Mouse (Mus musculus): Measurements from ENCODE around the gene Srsf2. TPM values are rescaled to one million over a fixed set of nuclear protein-coding genes. Genes with fewer than 3 reads are reported as not detected.

Srsf2 gene
- polyA plus RNA-seq, 1 experiment from 2014 or later: 556 TPM

DNA sequence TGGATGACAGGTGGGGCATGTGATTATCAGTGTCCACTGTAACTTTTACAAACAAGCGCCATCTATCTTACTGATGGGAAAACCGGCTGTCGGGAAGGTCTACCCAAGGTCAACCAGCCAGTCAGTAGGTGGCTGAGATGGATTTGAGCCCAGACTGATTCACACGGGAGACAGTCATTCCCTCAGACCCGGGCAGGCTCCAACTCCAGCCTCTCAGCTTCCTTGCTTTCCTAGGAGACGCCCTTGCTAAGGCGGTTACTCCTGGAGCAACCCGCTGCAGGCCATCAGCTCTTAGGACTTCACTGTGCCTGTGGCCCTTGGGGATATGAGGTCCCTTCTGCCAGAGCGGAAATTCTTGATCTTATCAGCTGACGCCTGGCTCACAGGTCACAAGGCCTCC lies 11.6 kb upstream of the Srsf2 start:
- 84% methylated on average over 10 of the region's 10 CpGs for WGBS
- Histone ChIP-seq H3K27ac (no peak overlapping the region), H3K9ac (no peak overlapping the region), H3K27me3 (ENCODE audit: control insufficient read depth, insufficient read depth, low read length) (no peaks in the 10 kb centered on the region), H3K36me3 (replicated peaks; ENCODE audit: control insufficient read depth, insufficient read depth) (peaks cover 98% of the 10 kb centered on the region), H3K4me1 (replicated peaks; ENCODE audit: control insufficient read depth, insufficient read depth, low read length) (no peaks in the 10 kb centered on the region), H3K9me3 (ENCODE audit: control insufficient read depth, low read length) (no peaks in the 10 kb centered on the region), H3K4me2 (replicated peaks) (no peak overlapping the region), H3K4me3 (replicated peaks; ENCODE audit: low read length) (no peak overlapping the region)
- DNase-seq (ENCODE audit: low spot score) (no peak), ATAC-seq (ENCODE audit: low FRiP score) (no peak)

DNA sequence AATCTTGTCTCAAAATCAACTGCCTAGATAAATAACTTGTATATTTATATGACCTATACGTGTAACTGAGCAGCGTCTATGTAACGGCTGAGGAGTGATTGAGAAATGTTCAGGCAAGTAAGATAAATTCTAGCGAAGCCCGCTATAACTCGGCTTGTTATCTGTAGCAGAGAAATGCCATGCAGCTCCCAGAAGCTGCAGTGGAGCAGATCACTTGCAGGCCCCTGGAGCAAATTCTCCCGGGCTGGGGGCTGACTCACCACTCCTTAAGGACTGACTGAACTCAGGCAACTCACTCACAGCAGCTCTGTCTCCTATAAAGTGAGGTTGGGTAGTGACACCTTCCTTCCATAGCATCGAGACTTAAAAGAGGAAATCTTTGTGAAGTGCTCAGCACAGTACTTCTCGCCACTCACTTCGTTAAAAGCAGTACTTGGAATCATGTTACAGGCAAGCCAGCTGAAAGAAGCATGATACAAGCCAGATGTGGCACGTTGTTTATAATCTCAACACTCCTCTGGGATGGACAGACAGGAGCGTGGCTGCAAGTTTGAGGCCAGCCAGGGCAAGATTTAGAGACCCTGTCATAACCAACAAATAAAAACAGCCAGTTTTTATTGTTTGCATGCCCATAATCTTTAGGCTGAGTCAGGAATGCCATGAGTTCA lies 4.4 kb upstream of the Srsf2 start:
- no peak overlapping the region for H3K4me2 ChIP-seq (replicated peaks)
- H3K9me3 ChIP-seq (ENCODE audit: control insufficient read depth, low read length): no peaks in the 10 kb centered on the region
- no peak overlapping the region for H3K9ac ChIP-seq
- H3K4me3 ChIP-seq (replicated peaks; ENCODE audit: low read length): no peak overlapping the region
- H3K27ac ChIP-seq: no peak overlapping the region
- H3K27me3 ChIP-seq (ENCODE audit: control insufficient read depth, insufficient read depth, low read length): no peaks in the 10 kb centered on the region
- ATAC-seq (ENCODE audit: low FRiP score) (no peak), DNase-seq (ENCODE audit: low spot score) (no peak)
- WGBS: 89% methylated on average over 12 of the region's 12 CpGs
- peaks cover 49% of the 10 kb centered on the region for H3K36me3 ChIP-seq (replicated peaks; ENCODE audit: control insufficient read depth, insufficient read depth)
- peaks cover 14% of the 10 kb centered on the region for H3K4me1 ChIP-seq (replicated peaks; ENCODE audit: control insufficient read depth, insufficient read depth, low read length)

DNA sequence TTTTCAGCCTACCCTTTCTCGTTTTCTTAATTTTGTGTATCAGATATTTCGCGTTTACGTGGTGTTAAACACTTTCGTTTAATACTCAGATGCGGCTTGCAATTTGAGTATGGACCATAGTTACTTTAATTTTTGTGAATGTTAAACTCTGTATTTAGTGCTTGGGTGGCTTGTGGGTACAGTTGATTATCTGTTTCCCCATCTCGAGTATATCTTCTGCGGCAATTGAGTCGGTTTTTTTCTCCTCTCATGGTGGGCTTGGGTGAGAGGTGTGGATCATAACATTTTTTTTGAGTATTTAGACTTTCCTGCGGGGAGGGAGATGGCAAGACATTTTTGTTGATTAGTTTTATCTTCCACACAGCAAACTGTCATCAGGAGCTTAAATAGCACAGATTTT lies 1.4 kb upstream of the Srsf2 start:
- no peak for ATAC-seq (ENCODE audit: low FRiP score)
- peak overlapping the region; percentile 99 for H3K4me3 ChIP-seq (replicated peaks; ENCODE audit: low read length)
- 47% methylated on average over 10 of the region's 10 CpGs for WGBS

DNA sequence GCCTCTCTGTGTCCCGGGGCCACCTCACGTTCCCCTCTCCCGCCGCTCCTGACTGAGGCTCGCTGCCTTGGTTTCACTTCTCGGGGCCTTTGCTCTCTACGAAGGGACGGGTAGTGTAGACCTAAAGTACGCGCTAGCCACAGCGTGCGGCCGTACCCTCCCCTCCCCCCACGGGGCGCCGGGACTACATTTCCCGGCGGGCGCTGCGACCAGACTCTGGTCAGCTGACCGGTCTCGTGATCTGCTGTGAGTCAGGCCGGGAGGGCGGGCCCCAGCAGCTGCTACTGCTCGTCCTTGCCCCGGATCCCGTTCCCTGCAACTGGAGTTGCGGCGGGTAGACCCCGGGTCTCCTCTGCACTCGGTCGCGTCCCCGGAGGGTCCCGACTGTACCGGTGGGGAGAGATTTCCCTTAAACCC lies 626 bp upstream of the Srsf2 start:
- Histone ChIP-seq H3K4me3 (replicated peaks; ENCODE audit: low read length) (peak overlapping the region; percentile 99), H3K9ac (peak overlapping the region; percentile 97), H3K27me3 (ENCODE audit: control insufficient read depth, insufficient read depth, low read length) (no peaks in the 10 kb centered on the region), H3K36me3 (replicated peaks; ENCODE audit: control insufficient read depth, insufficient read depth) (peaks cover 44% of the 10 kb centered on the region), H3K27ac (peak overlapping the region; percentile 96), H3K4me1 (replicated peaks; ENCODE audit: control insufficient read depth, insufficient read depth, low read length) (peaks cover 30% of the 10 kb centered on the region), H3K9me3 (ENCODE audit: control insufficient read depth, low read length) (no peaks in the 10 kb centered on the region), H3K4me2 (replicated peaks) (peak overlapping the region; percentile 70)
- under 1% methylated on average over 36 of the region's 36 CpGs for WGBS
- DNase-seq (ENCODE audit: low spot score): peak; percentile 97
- ATAC-seq (ENCODE audit: low FRiP score): peak; percentile 92

More for the DNA sequence above, 1.4 kb upstream of the Srsf2 start:
- H3K27me3 ChIP-seq (ENCODE audit: control insufficient read depth, insufficient read depth, low read length): no peaks in the 10 kb centered on the region
- peak overlapping the region; percentile 96; the same call in 1 of the 2 replicates for H3K27ac ChIP-seq
- peaks cover 30% of the 10 kb centered on the region for H3K4me1 ChIP-seq (replicated peaks; ENCODE audit: control insufficient read depth, insufficient read depth, low read length)
- H3K9ac ChIP-seq: peak overlapping the region; percentile 97
- H3K36me3 ChIP-seq (replicated peaks; ENCODE audit: control insufficient read depth, insufficient read depth): peaks cover 44% of the 10 kb centered on the region
- peak overlapping the region; percentile 70 for H3K4me2 ChIP-seq (replicated peaks)
- no peaks in the 10 kb centered on the region for H3K9me3 ChIP-seq (ENCODE audit: control insufficient read depth, low read length)
- DNase-seq (ENCODE audit: low spot score): no peak

DNA sequence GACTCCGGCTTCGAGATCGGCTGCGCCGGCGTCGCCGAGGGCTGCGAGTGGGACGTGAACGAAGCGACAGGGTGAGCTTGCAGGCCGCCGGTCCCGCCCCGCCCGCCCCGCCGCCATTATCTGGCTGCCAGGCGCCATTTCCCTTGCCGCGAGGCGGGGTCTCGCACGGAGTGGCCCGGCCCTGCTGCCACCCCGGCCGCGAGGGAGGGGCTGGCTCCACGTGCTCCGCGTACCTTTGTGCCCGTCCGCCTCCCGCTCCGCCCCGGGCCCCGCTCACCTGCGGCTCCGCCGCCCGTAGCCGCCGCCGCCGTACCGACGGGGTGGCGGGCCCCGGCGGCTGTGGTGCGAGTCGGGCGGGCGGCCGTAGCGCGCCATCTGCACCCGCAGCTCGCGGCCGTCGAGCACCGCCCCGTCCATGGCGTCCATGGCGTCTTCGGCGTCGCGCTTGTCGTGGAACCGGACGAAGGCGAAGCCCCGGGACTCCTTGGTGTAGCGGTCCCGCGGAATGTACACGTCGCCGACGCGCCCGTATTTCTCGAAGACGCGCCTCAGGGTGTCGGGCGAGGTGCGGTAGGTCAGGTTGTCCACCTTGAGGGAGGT lies 503 bp downstream of the Srsf2 start, which contains the start of gene Mfsd11:
Gene Mfsd11, plus strand, starts transcription at position 150 of the 600 bp plus-strand sequence.
- peak within 1 kb of the TSS; percentile 99 for H3K4me3 ChIP-seq (replicated peaks; ENCODE audit: low read length)
- H3K27me3 ChIP-seq (ENCODE audit: control insufficient read depth, insufficient read depth, low read length): no peaks in the 10 kb centered on the region
- peaks cover 30% of the 10 kb centered on the region for H3K4me1 ChIP-seq (replicated peaks; ENCODE audit: control insufficient read depth, insufficient read depth, low read length)
- DNase-seq (ENCODE audit: low spot score) (peak; percentile 70), ATAC-seq (ENCODE audit: low FRiP score) (peak; percentile 49)
- under 1% methylated on average over 83 of the region's 91 CpGs for WGBS
- H3K27ac ChIP-seq: peak within 1 kb of the TSS; percentile 96
- peak within 1 kb of the TSS; percentile 97 for H3K9ac ChIP-seq
- H3K4me2 ChIP-seq (replicated peaks): peak within 1 kb of the TSS; percentile 93
- no peaks in the 10 kb centered on the region for H3K9me3 ChIP-seq (ENCODE audit: control insufficient read depth, low read length)
- peaks cover 51% of the 10 kb centered on the region for H3K36me3 ChIP-seq (replicated peaks; ENCODE audit: control insufficient read depth, insufficient read depth)

DNA sequence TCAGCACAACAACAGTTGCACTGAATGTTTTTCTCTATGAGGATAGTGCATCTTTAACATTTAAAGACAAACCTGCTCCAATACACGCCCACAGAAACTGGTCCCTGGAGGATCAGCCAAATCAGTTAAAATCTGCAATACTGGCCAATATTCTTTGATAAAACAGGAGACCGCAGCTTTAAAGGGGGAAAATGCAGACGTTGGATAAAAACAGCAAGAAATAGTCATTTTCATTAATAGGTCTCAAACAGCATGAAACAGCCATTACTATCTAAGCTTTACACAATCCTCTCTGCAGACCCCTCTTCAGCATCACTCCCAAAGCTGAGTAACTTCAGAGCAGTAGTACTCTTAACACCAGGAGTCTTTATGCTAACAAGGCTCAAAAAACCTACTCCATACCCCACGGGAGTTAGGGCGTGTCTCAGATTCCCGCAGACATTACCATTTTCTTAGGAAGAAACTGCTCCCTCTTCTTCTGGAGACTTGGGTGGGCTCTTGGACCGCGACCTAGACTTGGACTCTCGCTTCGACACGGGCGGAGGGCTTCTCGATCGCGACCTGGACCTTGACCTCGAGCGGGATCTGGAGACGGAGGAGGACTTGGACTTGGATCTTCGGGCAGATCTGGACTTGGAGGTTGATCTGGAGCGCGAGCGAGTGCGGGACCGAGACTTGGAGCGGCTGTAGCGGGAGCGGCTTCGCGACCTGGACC lies 1.2 kb downstream of the Srsf2 start:
- Histone ChIP-seq H3K9me3 (ENCODE audit: control insufficient read depth, low read length) (no peaks in the 10 kb centered on the region), H3K4me3 (replicated peaks; ENCODE audit: low read length) (peak overlapping the region; percentile 99), H3K27ac (peak overlapping the region; percentile 96), H3K36me3 (replicated peaks; ENCODE audit: control insufficient read depth, insufficient read depth) (peaks cover 47% of the 10 kb centered on the region), H3K27me3 (ENCODE audit: control insufficient read depth, insufficient read depth, low read length) (no peaks in the 10 kb centered on the region), H3K4me1 (replicated peaks; ENCODE audit: control insufficient read depth, insufficient read depth, low read length) (peaks cover 30% of the 10 kb centered on the region), H3K9ac (peak overlapping the region; percentile 97), H3K4me2 (replicated peaks) (peak overlapping the region; percentile 93)
- under 1% methylated on average over 29 of the region's 29 CpGs for whole genome bisulfite sequencing
- peak; percentile 26 for DNase-seq (ENCODE audit: low spot score)
- ATAC-seq (ENCODE audit: low FRiP score): no peak

DNA sequence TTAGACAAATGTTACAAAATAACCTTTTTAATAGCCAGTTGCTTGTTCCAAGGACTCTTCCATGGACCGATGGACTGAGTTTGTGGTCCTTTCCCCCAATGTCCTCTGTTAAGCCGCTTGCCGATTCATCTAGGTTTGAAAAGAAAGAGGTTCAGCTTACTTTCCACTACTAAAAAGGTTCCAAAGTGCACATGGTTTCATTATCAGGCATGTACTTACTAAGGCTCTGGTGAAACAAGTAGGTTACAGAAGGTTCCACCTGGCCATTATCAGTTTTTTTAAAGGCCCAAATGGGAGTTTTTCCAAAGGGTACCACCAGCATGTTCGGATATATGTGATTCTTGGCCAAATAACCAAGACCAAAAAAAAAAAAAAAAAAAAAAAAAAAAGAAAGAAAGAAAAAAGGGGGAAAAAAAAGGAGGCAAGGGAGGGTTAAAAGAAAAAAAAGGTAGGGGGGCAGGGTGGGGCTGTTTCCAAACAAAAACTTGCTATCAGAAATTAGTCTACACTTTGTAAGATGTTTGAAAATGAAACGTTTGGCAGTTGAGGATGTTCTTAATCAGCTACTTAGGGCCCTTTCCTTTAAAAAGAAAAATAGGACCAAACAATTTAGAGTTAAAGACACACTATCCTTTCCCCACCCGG lies 1.9 kb downstream of the Srsf2 start:
- Histone ChIP-seq H3K4me1 (replicated peaks; ENCODE audit: control insufficient read depth, insufficient read depth, low read length) (peaks cover 30% of the 10 kb centered on the region), H3K27me3 (ENCODE audit: control insufficient read depth, insufficient read depth, low read length) (no peaks in the 10 kb centered on the region), H3K9me3 (ENCODE audit: control insufficient read depth, low read length) (no peaks in the 10 kb centered on the region), H3K36me3 (replicated peaks; ENCODE audit: control insufficient read depth, insufficient read depth) (peaks cover 49% of the 10 kb centered on the region), H3K4me2 (replicated peaks) (peak overlapping the region; percentile 93), H3K27ac (0 out of 2 replicates have a peak overlapping the region, but pooled peaks have one; percentile 96), H3K9ac (peak overlapping the region; percentile 97), H3K4me3 (replicated peaks; ENCODE audit: low read length) (peak overlapping the region; percentile 99)
- ATAC-seq (ENCODE audit: low FRiP score): no peak
- WGBS: 46% methylated on average over 6 of the region's 6 CpGs
- no peak for DNase-seq (ENCODE audit: low spot score)

DNA sequence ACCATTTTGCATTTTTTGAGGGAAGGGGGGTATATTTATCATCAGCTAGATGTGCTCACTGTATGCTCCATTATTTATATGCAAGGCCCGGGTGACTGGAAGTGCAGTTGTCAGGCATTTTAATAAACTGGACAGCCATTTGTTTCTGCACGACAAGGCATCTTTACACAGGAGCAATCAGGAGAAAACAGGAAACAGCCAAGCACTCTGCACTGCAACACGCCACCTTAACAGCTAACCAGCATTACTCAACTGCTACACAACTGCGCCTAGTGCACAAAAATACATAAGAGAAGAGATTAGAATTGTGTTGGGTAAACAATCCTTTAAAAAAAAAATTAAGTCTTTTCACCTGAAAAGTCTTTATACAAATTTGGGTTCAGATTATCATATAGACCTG lies 2.8 kb downstream of the Srsf2 start:
- Histone ChIP-seq H3K27ac (no peak overlapping the region), H3K9ac (peak overlapping the region; percentile 97; the same call in 1 of the 2 replicates), H3K9me3 (ENCODE audit: control insufficient read depth, low read length) (no peaks in the 10 kb centered on the region), H3K4me3 (replicated peaks; ENCODE audit: low read length) (peak overlapping the region; percentile 99), H3K4me1 (replicated peaks; ENCODE audit: control insufficient read depth, insufficient read depth, low read length) (peaks cover 27% of the 10 kb centered on the region), H3K4me2 (replicated peaks) (peak overlapping the region; percentile 93), H3K27me3 (ENCODE audit: control insufficient read depth, insufficient read depth, low read length) (no peaks in the 10 kb centered on the region), H3K36me3 (replicated peaks; ENCODE audit: control insufficient read depth, insufficient read depth) (peaks cover 50% of the 10 kb centered on the region)
- 62% methylated on average over 4 of the region's 4 CpGs for WGBS
- DNase-seq (ENCODE audit: low spot score): no peak
- no peak for ATAC-seq (ENCODE audit: low FRiP score)

DNA sequence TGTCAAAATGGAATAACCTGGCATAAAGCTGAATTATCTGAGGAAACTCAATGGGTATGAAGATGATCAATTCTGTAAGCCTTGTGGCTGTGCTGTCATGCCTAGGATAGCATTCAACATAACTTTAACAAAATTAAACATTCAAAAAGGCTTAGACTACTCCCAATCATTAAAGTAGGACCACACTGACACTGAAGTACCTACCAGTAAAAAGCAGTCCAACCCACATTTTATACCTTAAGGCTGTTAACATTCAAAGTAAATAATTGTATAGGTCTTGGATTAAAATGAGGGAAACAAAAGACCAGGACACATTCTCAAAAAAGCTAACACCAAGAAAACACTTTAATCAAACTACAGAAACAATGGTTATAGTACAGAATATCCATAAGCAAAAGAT lies 3.3 kb downstream of the Srsf2 start:
- no peak overlapping the region for H3K4me3 ChIP-seq (replicated peaks; ENCODE audit: low read length)
- no peak overlapping the region for H3K9ac ChIP-seq
- DNase-seq (ENCODE audit: low spot score) (no peak), ATAC-seq (ENCODE audit: low FRiP score) (no peak)
- H3K9me3 ChIP-seq (ENCODE audit: control insufficient read depth, low read length): no peaks in the 10 kb centered on the region
- peaks cover 50% of the 10 kb centered on the region for H3K36me3 ChIP-seq (replicated peaks; ENCODE audit: control insufficient read depth, insufficient read depth)
- H3K4me1 ChIP-seq (replicated peaks; ENCODE audit: control insufficient read depth, insufficient read depth, low read length): peaks cover 24% of the 10 kb centered on the region
- no peak overlapping the region for H3K27ac ChIP-seq
- H3K27me3 ChIP-seq (ENCODE audit: control insufficient read depth, insufficient read depth, low read length): no peaks in the 10 kb centered on the region
- no peak overlapping the region for H3K4me2 ChIP-seq (replicated peaks)
